Mouse (Mus musculus) MEL (cell line): ENCODE measurements around the gene Zfp553.

ENCODE experiments used
- CTCF ChIP-seq, 3 experiments: IDR thresholded peaks in 2 of 3; conservative IDR thresholded peaks in 1 of 3; 2 replicates each; pipeline ENCODE4 v1.5.1; 2011 to 2012; ENCODE audit warnings: low read length in 3 of 3, low read depth in 2 of 3, mild to moderate bottlenecking in 2 of 3, improper control_type of control experiment in 1 of 3, inconsistent platforms in 1 of 3, mixed read lengths in 1 of 3, moderate library complexity in 1 of 3; ENCODE audit not compliant: control insufficient read depth in 1 of 3, insufficient read depth in 1 of 3, poor library complexity in 1 of 3, severe bottlenecking in 1 of 3
- ETS1 ChIP-seq: IDR thresholded peaks from 2 replicates; pipeline ENCODE4 v1.6.1; 2012; ENCODE audit warnings: low read depth, mild to moderate bottlenecking, inconsistent platforms, low read length, improper control_type of control experiment, moderate library complexity
- GABPA ChIP-seq: IDR thresholded peaks from 2 replicates; pipeline ENCODE4 v1.6.1; 2012; ENCODE audit warnings: low read depth, mild to moderate bottlenecking, inconsistent platforms, low read length, improper control_type of control experiment, moderate library complexity
- JUND ChIP-seq: IDR thresholded peaks from 2 replicates; pipeline ENCODE4 v1.6.1; 2011; ENCODE audit warnings: low read depth, mild to moderate bottlenecking, improper control_type of control experiment, low read length
- POLR2A ChIP-seq, 2 experiments: IDR thresholded peaks; 2 replicates each; pipeline ENCODE4 v1.6.1; 2011 to 2012; ENCODE audit warnings: low read length in 2 of 2, mild to moderate bottlenecking in 2 of 2, control low read depth in 1 of 2, improper control_type of control experiment in 1 of 2, low read depth in 1 of 2, moderate library complexity in 1 of 2; ENCODE audit not compliant: control insufficient read depth in 1 of 2, insufficient read depth in 1 of 2, poor library complexity in 1 of 2
- RAD21 ChIP-seq: IDR thresholded peaks from 2 replicates; pipeline ENCODE4 v1.6.1; 2011; ENCODE audit warnings: mild to moderate bottlenecking, low read depth, low read length, improper control_type of control experiment
- TCF12 ChIP-seq: IDR thresholded peaks from 2 replicates; pipeline ENCODE4 v1.6.1; 2014; ENCODE audit warnings: low read depth, mild to moderate bottlenecking, inconsistent platforms, low read length, improper control_type of control experiment, moderate library complexity
- ZKSCAN1 ChIP-seq: IDR thresholded peaks from 2 replicates; pipeline ENCODE4 v1.6.1; 2012; ENCODE audit warnings: low read depth, mild to moderate bottlenecking, inconsistent platforms, low read length, improper control_type of control experiment, moderate library complexity
- ZNF384 ChIP-seq: IDR thresholded peaks from 2 replicates; pipeline ENCODE4 v1.6.1; 2012; ENCODE audit warnings: low read depth, mild to moderate bottlenecking, inconsistent platforms, low read length, improper control_type of control experiment

DNA sequence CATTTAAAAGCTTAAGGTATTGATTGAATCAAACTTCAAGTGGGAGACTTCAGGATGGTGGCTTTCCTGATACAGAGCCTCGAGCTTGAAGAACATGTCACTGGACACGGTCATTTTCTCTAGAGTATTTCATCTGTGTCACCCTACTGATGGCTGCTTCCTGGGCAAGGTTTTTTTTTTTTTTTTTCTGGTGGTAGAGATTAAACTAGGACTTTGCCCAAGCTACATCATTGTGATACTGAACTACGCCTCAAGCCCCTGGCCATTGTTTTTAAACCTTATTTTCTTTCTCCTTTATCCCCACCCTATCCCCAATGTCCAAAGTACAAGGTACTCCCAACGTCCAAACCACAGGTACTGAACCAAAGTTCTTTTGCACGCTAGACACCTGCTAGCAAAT, 37.8 kb downstream of the Zfp553 start:
- no peak for TF ChIP-seq POLR2A (IDR thresholded peaks at IDR 0.05; ENCODE audit: control insufficient read depth in 1 of 2, insufficient read depth in 1 of 2, low read depth in 1 of 2, low read length in 2 of 2, poor library complexity in 1 of 2)
- no peak for TF ChIP-seq GABPA
- no peak for TF ChIP-seq ETS1
- no peak for TF ChIP-seq RAD21
- no peak for TF ChIP-seq CTCF (IDR thresholded peaks at IDR 0.05 in 2 of 3, conservative IDR thresholded peaks at IDR 0.05 in 1 of 3; ENCODE audit: control insufficient read depth in 1 of 3, insufficient read depth in 1 of 3, low read depth in 2 of 3, low read length in 3 of 3, poor library complexity in 1 of 3, severe bottlenecking in 1 of 3)
- no peak for TF ChIP-seq TCF12
- TF ChIP-seq ZNF384 = peak; percentile 75
- TF ChIP-seq JUND = no peak
- TF ChIP-seq ZKSCAN1 = no peak
